Mouse (Mus musculus) kidney, embryonic 16.5 days (tissue): ENCODE results near the gene Pnpla1. TPM values are rescaled to one million over a fixed set of nuclear protein-coding genes. Genes with fewer than 3 reads are reported as not detected.
A peak's percentile ranks its signal among the peaks of the same experiment; 100 is the strongest.

Experiments
- ATAC-seq: fragments of 200-750 bp; cut with Nextera tagmentation; 2 replicates; pipeline ENCODE4 v1.8.0; 2017; ENCODE audit warnings: moderate TSS enrichment; ENCODE audit not compliant: low FRiP score, low TSS enrichment
- H3K27ac ChIP-seq: fragments of 300-500 bp; sonication (generic); 2 replicates; pipeline ENCODE4 v1.5.1; 2014; ENCODE audit warnings: low read length
- H3K27me3 ChIP-seq: fragments of 300-500 bp; sonication (generic); 2 replicates; pipeline ENCODE4 v1.6.1; 2014; ENCODE audit warnings: low read length, control low read depth, mixed read lengths; ENCODE audit not compliant: insufficient read depth
- H3K36me3 ChIP-seq: fragments of 300-500 bp; sonication (generic); 2 replicates; pipeline ENCODE4 v1.6.1; 2014; ENCODE audit warnings: low read length, control low read depth, mixed read lengths; ENCODE audit not compliant: insufficient read depth
- H3K4me1 ChIP-seq: fragments of 300-500 bp; sonication (generic); 2 replicates; pipeline ENCODE4 v1.6.1; 2014; ENCODE audit warnings: low read length, control low read depth, mixed read lengths; ENCODE audit not compliant: insufficient read depth
- H3K4me2 ChIP-seq: fragments of 300-500 bp; sonication (generic); replicated peaks from 2 replicates; pipeline ENCODE4 v1.6.1; 2014; ENCODE audit warnings: low read depth, low read length
- H3K4me3 ChIP-seq: fragments of 300-500 bp; sonication (generic); 2 replicates; pipeline ENCODE4 v1.5.1; 2014; ENCODE audit warnings: mild to moderate bottlenecking, low read length
- H3K9ac ChIP-seq: fragments of 300-500 bp; sonication (generic); replicated peaks from 2 replicates; pipeline ENCODE4 v1.6.1; 2014; ENCODE audit warnings: low read length
- H3K9me3 ChIP-seq: fragments of 300-500 bp; sonication (generic); 2 replicates; pipeline ENCODE4 v1.6.1; 2016; ENCODE audit warnings: low read length, control low read depth
- WGBS: fragments of 180-500 bp; shearing (Covaris S2); extraction: QIAGEN DNeasy Blood & Tissue Kit; methylation state at CpG from one replicate; pipeline ENCODE4 v1.1.7; 2014; 5-methylcytosine and 5-hydroxymethylcytosine counted together
- polyA plus RNA-seq: library from polyadenylated mRNA; unstranded; fragments of >200 nt; fragmentation: Nextera tagmentation; extraction: Ambion mirVana; gene quantifications from 2 replicates; pipeline ENCODE4 v1.2.1, GENCODE M21; 2015

Pnpla1 gene
- polyA plus RNA-seq, 1 experiment from 2014 or later, result not detected

- Histone ChIP-seq H3K4me3 (no peak overlapping the region), H3K27me3 (no peaks in the 10 kb centered on the region), H3K27ac (no peak overlapping the region), H3K4me1 (no peaks in the 10 kb centered on the region), H3K36me3 (no peaks in the 10 kb centered on the region), H3K9me3 (peaks cover 3% of the 10 kb centered on the region; the same call in 1 of the 2 replicates), H3K9ac (no peak overlapping the region), H3K4me2 (no peak overlapping the region)
- 91% methylated on average over 11 of the region's 11 CpGs for WGBS
- ATAC-seq, result no peak
These were observed 38.0 kb downstream of the Pnpla1 start for GRCm38 (mm10) chr17:28896095-28896780.

GRCm38 (mm10) chr17:28897817-28898216, 39.6 kb downstream of the Pnpla1 start:
- H3K9me3 ChIP-seq, result peaks cover 3% of the 10 kb centered on the region; the same call in 1 of the 2 replicates
- no peaks in the 10 kb centered on the region for H3K4me1 ChIP-seq
- no peak overlapping the region for H3K9ac ChIP-seq
- no peak overlapping the region for H3K27ac ChIP-seq
- no peak for ATAC-seq
- 87% methylated on average over 5 of the region's 5 CpGs for WGBS
- H3K4me2 ChIP-seq, result no peak overlapping the region
- H3K4me3 ChIP-seq, result no peak overlapping the region
- no peaks in the 10 kb centered on the region for H3K36me3 ChIP-seq
- no peaks in the 10 kb centered on the region for H3K27me3 ChIP-seq

GRCm38 (mm10) chr17:28898249-28898648, 40.0 kb downstream of the Pnpla1 start:
- 80% methylated on average over 5 of the region's 5 CpGs for WGBS
- H3K27me3 ChIP-seq, result no peaks in the 10 kb centered on the region
- no peaks in the 10 kb centered on the region for H3K36me3 ChIP-seq
- no peak overlapping the region for H3K9ac ChIP-seq
- H3K27ac ChIP-seq, result no peak overlapping the region
- no peak overlapping the region for H3K4me3 ChIP-seq
- ATAC-seq, result no peak
- H3K9me3 ChIP-seq, result peaks cover 3% of the 10 kb centered on the region; the same call in 1 of the 2 replicates
- no peaks in the 10 kb centered on the region for H3K4me1 ChIP-seq
- no peak overlapping the region for H3K4me2 ChIP-seq

GRCm38 (mm10) chr17:28899427-28899826, 41.2 kb downstream of the Pnpla1 start:
- WGBS, result 67% methylated on average over 19 of the region's 19 CpGs
- H3K4me1 ChIP-seq, result no peaks in the 10 kb centered on the region

GRCm38 (mm10) chr17:28901559-28901958, 43.3 kb downstream of the Pnpla1 start:
- WGBS, result 69% methylated on average over 4 of the region's 4 CpGs
- H3K4me2 ChIP-seq, result no peak overlapping the region
- H3K9ac ChIP-seq, result no peak overlapping the region
- no peaks in the 10 kb centered on the region for H3K9me3 ChIP-seq
- ATAC-seq, result no peak
- H3K4me1 ChIP-seq, result no peaks in the 10 kb centered on the region
- no peak overlapping the region for H3K27ac ChIP-seq
- H3K4me3 ChIP-seq, result no peak overlapping the region
- no peaks in the 10 kb centered on the region for H3K36me3 ChIP-seq
- no peaks in the 10 kb centered on the region for H3K27me3 ChIP-seq

More at GRCm38 (mm10) chr17:28899427-28899826, 41.2 kb downstream of the Pnpla1 start:
- Histone ChIP-seq H3K4me2 (no peak overlapping the region), H3K9ac (no peak overlapping the region), H3K27me3 (no peaks in the 10 kb centered on the region), H3K27ac (no peak overlapping the region), H3K9me3 (no peaks in the 10 kb centered on the region; the same call in 1 of the 2 replicates), H3K4me3 (no peak overlapping the region), H3K36me3 (no peaks in the 10 kb centered on the region)
- ATAC-seq, result no peak

GRCm38 (mm10) chr17:28904546-28905376, 46.5 kb downstream of the Pnpla1 start:
- H3K36me3 ChIP-seq, result no peaks in the 10 kb centered on the region
- ATAC-seq, result no peak
- 36% methylated on average over 23 of the region's 23 CpGs for WGBS
- 0 out of 2 replicates have a peak, but pooled peaks cover 1% of the 10 kb centered on the region for H3K27me3 ChIP-seq
- peaks cover 7% of the 10 kb centered on the region for H3K4me1 ChIP-seq
- H3K4me3 ChIP-seq, result no peak overlapping the region
- H3K4me2 ChIP-seq, result no peak overlapping the region
- H3K9me3 ChIP-seq, result no peaks in the 10 kb centered on the region
- H3K9ac ChIP-seq, result no peak overlapping the region
- H3K27ac ChIP-seq, result no peak overlapping the region

- WGBS, result 74% methylated on average over 11 of the region's 13 CpGs
- H3K4me1 ChIP-seq, result peaks cover 10% of the 10 kb centered on the region
- H3K9me3 ChIP-seq, result no peaks in the 10 kb centered on the region
- no peak for ATAC-seq
- 0 out of 2 replicates have a peak, but pooled peaks cover 5% of the 10 kb centered on the region for H3K27me3 ChIP-seq
- no peak overlapping the region for H3K27ac ChIP-seq
- H3K4me2 ChIP-seq, result no peak overlapping the region
- H3K9ac ChIP-seq, result no peak overlapping the region
- H3K36me3 ChIP-seq, result no peaks in the 10 kb centered on the region
- H3K4me3 ChIP-seq, result no peak overlapping the region
These were observed 47.2 kb downstream of the Pnpla1 start for GRCm38 (mm10) chr17:28905377-28905916.

GRCm38 (mm10) chr17:28907959-28908358, 49.7 kb downstream of the Pnpla1 start:
- no peak overlapping the region for H3K9ac ChIP-seq
- ATAC-seq, result no peak
- no peaks in the 10 kb centered on the region for H3K36me3 ChIP-seq
- peaks cover 10% of the 10 kb centered on the region for H3K4me1 ChIP-seq
- no peaks in the 10 kb centered on the region for H3K9me3 ChIP-seq
- H3K4me2 ChIP-seq, result no peak overlapping the region
- 81% methylated on average over 7 of the region's 7 CpGs for WGBS
- H3K4me3 ChIP-seq, result no peak overlapping the region
- no peak overlapping the region for H3K27ac ChIP-seq
- H3K27me3 ChIP-seq, result 0 out of 2 replicates have a peak, but pooled peaks cover 5% of the 10 kb centered on the region

GRCm38 (mm10) chr17:28909252-28909941, 51.2 kb downstream of the Pnpla1 start:
- Histone ChIP-seq H3K27me3 (0 out of 2 replicates have a peak, but pooled peaks cover 5% of the 10 kb centered on the region), H3K4me2 (peak overlapping the region; percentile 57), H3K36me3 (no peaks in the 10 kb centered on the region), H3K27ac (no peak overlapping the region), H3K4me3 (peak overlapping the region; percentile 33), H3K4me1 (peaks cover 10% of the 10 kb centered on the region), H3K9me3 (no peaks in the 10 kb centered on the region), H3K9ac (peak overlapping the region; percentile 66)
- ATAC-seq, result peak; percentile 64; the same call in 1 of the 2 replicates
- WGBS, result 4% methylated on average over 29 of the region's 29 CpGs
